Mouse (Mus musculus) neural tube, embryonic 12.5 days (tissue): ENCODE data around the gene Gm49318. TPM values are rescaled to one million over a fixed set of nuclear protein-coding genes. Genes with fewer than 3 reads are reported as not detected.

Experiments
- ATAC-seq: fragments of 200-750 bp; cut with Nextera tagmentation; 2 replicates; pipeline ENCODE4 v1.8.0; 2017; ENCODE audit warnings: low read depth, mild to moderate bottlenecking, moderate TSS enrichment, moderate library complexity; ENCODE audit not compliant: low FRiP score
- H3K27ac ChIP-seq: fragments of 300-500 bp; sonication (generic); 2 replicates; pipeline ENCODE4 v1.5.1; 2016
- H3K27me3 ChIP-seq: fragments of 300-500 bp; sonication (generic); replicated peaks from 2 replicates; pipeline ENCODE4 v1.6.1; 2016; ENCODE audit warnings: mild to moderate bottlenecking
- H3K36me3 ChIP-seq: fragments of 300-500 bp; sonication (generic); 2 replicates; pipeline ENCODE4 v1.6.1; 2016; ENCODE audit warnings: mild to moderate bottlenecking
- H3K4me1 ChIP-seq: fragments of 300-500 bp; sonication (generic); 2 replicates; pipeline ENCODE4 v1.6.1; 2016
- H3K4me2 ChIP-seq: fragments of 300-500 bp; sonication (generic); replicated peaks from 2 replicates; pipeline ENCODE4 v1.6.1; 2016; ENCODE audit warnings: mild to moderate bottlenecking
- H3K4me3 ChIP-seq: fragments of 300-500 bp; sonication (generic); 2 replicates; pipeline ENCODE4 v1.5.1; 2016
- H3K9ac ChIP-seq: fragments of 300-500 bp; sonication (generic); 2 replicates; pipeline ENCODE4 v1.6.1; 2016; ENCODE audit warnings: mild to moderate bottlenecking
- H3K9me3 ChIP-seq: fragments of 300-500 bp; sonication (generic); 2 replicates; pipeline ENCODE4 v1.6.1; 2016; ENCODE audit warnings: mild to moderate bottlenecking
- WGBS: fragments of 180-500 bp; shearing (Covaris S2); methylation state at CpG from one replicate; pipeline ENCODE4 v1.1.7; 2016; 5-methylcytosine and 5-hydroxymethylcytosine counted together
- microRNA-seq: library from miRNA; unstranded; fragments of <30 nt; microRNA quantifications from one replicate; pipeline ENCODE4, GENCODE M21; 2017
- polyA plus RNA-seq: library from polyadenylated mRNA; unstranded; fragments of >200 nt; fragmentation: Nextera tagmentation; extraction: Ambion mirVana; gene quantifications from 2 replicates; pipeline ENCODE4 v1.2.1, GENCODE M21; 2016

Gene Gm49318
- polyA plus RNA-seq, 1 experiment from 2014 or later, result not detected

GRCm38 (mm10) chr9:21988421-21989101, 82.5 kb downstream of the Gm49318 start:
- H3K4me1 ChIP-seq, result peaks cover 22% of the 10 kb centered on the region
- peak overlapping the region; percentile 34 for H3K4me3 ChIP-seq
- no peak overlapping the region for H3K27ac ChIP-seq
- H3K9ac ChIP-seq, result peak overlapping the region; percentile 45; the same call in 1 of the 2 replicates
- H3K27me3 ChIP-seq, result peaks cover 73% of the 10 kb centered on the region
- H3K36me3 ChIP-seq, result no peaks in the 10 kb centered on the region
- ATAC-seq, result 0 out of 2 replicates have a peak, but pooled peaks have one; percentile 33
- H3K4me2 ChIP-seq, result peak overlapping the region; percentile 71
- H3K9me3 ChIP-seq, result no peaks in the 10 kb centered on the region
- 2% methylated on average over 32 of the region's 32 CpGs for WGBS

- Histone ChIP-seq H3K9me3 (no peaks in the 10 kb centered on the region), H3K4me2 (peak overlapping the region; percentile 71), H3K4me3 (peak overlapping the region; percentile 34; the same call in 1 of the 2 replicates), H3K4me1 (peaks cover 22% of the 10 kb centered on the region), H3K36me3 (no peaks in the 10 kb centered on the region), H3K27ac (no peak overlapping the region), H3K9ac (no peak overlapping the region), H3K27me3 (peaks cover 67% of the 10 kb centered on the region)
- WGBS, result 7% methylated on average over 36 of the region's 36 CpGs
- no peak for ATAC-seq
Measured at GRCm38 (mm10) chr9:21987592-21988342, 83.3 kb downstream of the Gm49318 start.

Small RNAs within 50 kb of the gene (microRNA-seq; reads per million reads assigned to microRNA genes)
- not detected for gene Mir7084

Other genes with a start within 250 kb of the Gm49318 start
- 0.53 TPM in 1 of 2 replicates, not detected in the other for gene Angptl8, start 235.7 kb downstream of the Gm49318 start, polyA plus RNA-seq
- gene Dock6, start 218.6 kb downstream of the Gm49318 start, polyA plus RNA-seq, result 26.2 and 26.9 TPM in 2 replicates
- gene Rab3d, start 153.1 kb downstream of the Gm49318 start, polyA plus RNA-seq, result 19.3 and 21.3 TPM in 2 replicates
- gene Ccdc159, start 143.8 kb downstream of the Gm49318 start, polyA plus RNA-seq, result 6.4 and 6.6 TPM in 2 replicates
- gene Tmem205, start 143.7 kb downstream of the Gm49318 start, polyA plus RNA-seq, result 36.1 and 42.3 TPM in 2 replicates
- gene Plppr2, start 134.2 kb downstream of the Gm49318 start, polyA plus RNA-seq, result 53.3 and 56.2 TPM in 2 replicates
- gene Swsap1, start 115.5 kb downstream of the Gm49318 start, polyA plus RNA-seq, result 8.1 and 9.7 TPM in 2 replicates
- gene Epor, start 107.8 kb downstream of the Gm49318 start, polyA plus RNA-seq, result 3.5 and 4.0 TPM in 2 replicates
- gene Rgl3, start 81.8 kb downstream of the Gm49318 start, polyA plus RNA-seq, result 2.0 and 2.8 TPM in 2 replicates
- 2.7 and 3.6 TPM in 2 replicates for gene Ccdc151, start 68.6 kb downstream of the Gm49318 start, polyA plus RNA-seq
- 104 and 109 TPM in 2 replicates for gene Prkcsh, start 68.5 kb downstream of the Gm49318 start, polyA plus RNA-seq
- 73.5 and 77.9 TPM in 2 replicates for gene Elavl3, start 19.2 kb downstream of the Gm49318 start, polyA plus RNA-seq
- 19.6 and 20.7 TPM in 2 replicates for gene Zfp653, start 117 bp upstream of the Gm49318 start, polyA plus RNA-seq
- gene Ecsit, start 14.2 kb upstream of the Gm49318 start, polyA plus RNA-seq, result 46.7 and 47.3 TPM in 2 replicates
- 0.39 and 1.4 TPM in 2 replicates for gene Cnn1, start 28.0 kb upstream of the Gm49318 start, polyA plus RNA-seq
- gene Elof1, start 45.9 kb upstream of the Gm49318 start, polyA plus RNA-seq, result 171 and 172 TPM in 2 replicates
- gene Acp5, start 64.5 kb upstream of the Gm49318 start, polyA plus RNA-seq, result 5.2 and 5.8 TPM in 2 replicates
- 63.2 and 68.4 TPM in 2 replicates for gene Pigyl, start 85.6 kb upstream of the Gm49318 start, polyA plus RNA-seq
- gene Zfp872, start 116.8 kb upstream of the Gm49318 start, polyA plus RNA-seq, result 0.13 and 0.33 TPM in 2 replicates
- gene Zfp809, start 154.5 kb upstream of the Gm49318 start, polyA plus RNA-seq, result 10.6 and 10.8 TPM in 2 replicates
- 4.7 and 5.1 TPM in 2 replicates for gene Zfp599, start 188.6 kb upstream of the Gm49318 start, polyA plus RNA-seq
- gene Zfp810, start 236.4 kb upstream of the Gm49318 start, polyA plus RNA-seq, result 36.3 and 38.8 TPM in 2 replicates